Mouse (Mus musculus) cerebellum, postnatal 4 days (tissue): ENCODE measurements around the gene Cldnd2.

Experiments used
- DNase-seq, 2 experiments: peaks; one replicate each; pipeline ENCODE4 v3.0.0; 2022; ENCODE audit warnings: low spot score in 2 of 2, mixed read lengths in 1 of 2

The Cldnd2 gene

GRCm38 (mm10) chr7:43447801-43448200, 7.2 kb downstream of the Cldnd2 start:
- no peak for DNase-seq

DNA sequence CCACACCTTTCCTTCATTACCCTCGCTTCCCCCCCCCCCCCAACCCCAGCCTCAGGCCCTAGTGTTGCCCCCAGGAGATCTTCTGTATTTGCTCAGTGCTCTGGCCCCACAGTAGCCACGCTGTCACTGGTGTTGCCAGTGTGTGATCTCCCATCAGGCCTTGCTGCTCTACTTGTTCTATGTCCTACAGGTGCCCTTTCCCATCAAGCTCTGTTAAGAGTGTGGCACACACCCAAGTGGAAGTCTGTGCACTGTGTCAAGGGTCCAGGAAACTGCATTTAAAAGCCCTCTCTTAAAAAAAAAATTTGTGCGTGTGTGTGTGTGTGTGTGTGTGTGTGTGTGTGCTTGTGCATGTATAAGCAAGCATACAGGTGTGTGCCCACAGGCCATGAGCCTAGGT, 7.7 kb downstream of the Cldnd2 start:
- DNase-seq: no peak

- no peak for DNase-seq
Measured at GRCm38 (mm10) chr7:43449811-43450210, 9.2 kb downstream of the Cldnd2 start.

GRCm38 (mm10) chr7:43451726-43452125, 11.1 kb downstream of the Cldnd2 start:
- DNase-seq: no peak

DNA sequence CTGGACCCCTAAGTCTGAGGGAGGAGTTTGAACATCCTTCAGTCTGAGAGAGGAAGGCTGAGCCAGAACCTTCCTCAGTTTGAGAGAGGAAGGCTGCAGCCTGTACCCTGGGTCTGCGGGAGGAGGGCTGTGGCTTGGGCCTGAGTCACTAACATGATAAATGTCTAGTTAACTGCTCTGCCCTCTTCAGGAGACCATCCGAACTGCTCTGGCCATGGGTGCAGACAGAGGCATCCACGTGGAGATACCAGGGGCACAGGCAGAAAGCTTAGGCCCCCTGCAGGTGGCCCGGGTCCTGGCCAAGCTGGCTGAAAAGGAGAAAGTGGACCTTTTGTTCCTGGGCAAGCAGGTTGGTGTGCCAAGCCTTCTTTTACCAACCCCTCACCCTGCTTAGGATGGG, 12.0 kb downstream of the Cldnd2 start:
- no peak for DNase-seq

DNA sequence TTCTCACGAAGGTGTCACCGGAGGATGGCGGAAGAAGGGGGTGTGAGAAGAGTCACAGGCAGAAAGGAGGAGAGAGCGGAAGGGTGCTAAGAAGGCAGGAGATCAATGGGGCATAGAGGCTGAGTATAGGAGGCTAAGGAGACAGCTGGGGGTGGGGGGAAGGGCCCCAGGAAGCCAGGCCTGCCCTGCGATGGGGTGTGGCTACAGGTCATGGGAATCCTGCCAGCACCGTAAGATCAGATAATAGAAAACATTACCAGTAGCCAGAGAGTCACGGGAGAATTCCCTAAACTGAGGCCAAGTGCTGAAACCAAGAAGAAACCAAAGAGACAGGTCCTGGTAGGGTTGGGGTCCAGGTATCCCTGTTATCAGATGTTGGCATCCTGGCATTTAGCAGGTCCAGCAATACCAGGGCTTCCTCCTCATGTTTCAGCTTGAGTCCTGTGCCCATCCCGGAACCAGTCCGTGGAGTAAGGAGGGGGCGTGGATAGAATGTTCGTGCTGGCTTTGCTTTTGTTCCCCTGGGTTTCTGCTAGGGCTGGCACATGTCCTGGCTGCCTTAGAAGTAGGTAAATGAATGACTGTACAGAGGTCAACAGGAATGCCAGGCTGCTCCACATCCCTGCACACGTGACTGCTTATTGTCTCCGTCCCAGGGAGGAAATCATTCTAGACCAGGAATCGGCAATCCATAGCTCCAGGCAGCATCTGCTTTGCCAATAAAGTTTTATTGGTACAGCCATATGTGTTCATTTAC, 13.2 kb downstream of the Cldnd2 start:
- no peak for DNase-seq

- no peak for DNase-seq
Measured at GRCm38 (mm10) chr7:43454371-43454770, 13.8 kb downstream of the Cldnd2 start.

- no peak for DNase-seq
Measured at GRCm38 (mm10) chr7:43462851-43463250, 22.3 kb downstream of the Cldnd2 start, which contains the start of gene Vsig10l. TSS of gene Vsig10l (plus strand) at chr7:43463151.

DNA sequence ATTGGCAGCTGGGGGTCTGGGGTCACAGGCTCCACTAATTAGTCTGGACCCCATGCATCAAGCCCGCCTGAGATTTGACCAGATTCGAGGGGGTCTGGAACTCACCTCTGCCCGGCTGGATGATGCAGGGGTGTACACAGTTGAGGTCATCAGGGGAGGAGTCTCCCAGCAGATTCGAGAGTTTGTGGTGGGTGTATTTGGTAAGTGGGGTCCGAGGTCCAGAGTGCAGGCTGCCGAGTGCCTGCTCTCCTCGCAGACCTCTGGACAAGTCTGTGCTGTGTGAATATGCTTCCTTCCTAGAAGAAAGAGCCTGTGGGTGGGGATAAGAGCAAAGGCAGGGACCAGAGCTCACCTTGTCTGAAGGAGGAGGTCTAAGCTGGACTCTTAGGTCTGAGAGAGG, 23.4 kb downstream of the Cldnd2 start:
- no peak for DNase-seq

DNA sequence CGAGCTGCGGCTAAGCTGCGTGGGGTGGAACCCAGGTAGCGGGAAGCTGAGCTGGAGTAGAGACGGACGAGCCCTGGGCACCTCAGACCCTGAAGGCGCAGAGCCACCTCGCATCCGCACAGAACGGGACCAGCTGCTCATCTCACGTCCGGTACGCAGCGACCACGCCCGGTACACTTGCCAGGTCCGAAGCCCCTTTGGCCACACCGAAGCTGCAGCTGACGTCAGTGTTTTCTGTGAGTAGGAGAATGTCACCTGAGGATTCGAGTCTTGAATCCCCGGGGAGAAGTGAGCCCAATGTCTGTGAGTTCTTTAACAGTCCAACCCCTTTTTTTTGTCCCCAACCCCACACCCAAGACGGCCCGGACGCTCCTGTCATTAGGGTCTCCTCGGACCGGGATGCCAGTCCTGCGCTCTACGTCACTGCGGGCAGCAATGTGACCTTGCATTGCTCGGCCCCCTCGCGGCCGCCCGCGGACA, 24.3 kb downstream of the Cldnd2 start:
- DNase-seq: peak in 1 of 2 experiments; percentile 50

DNA sequence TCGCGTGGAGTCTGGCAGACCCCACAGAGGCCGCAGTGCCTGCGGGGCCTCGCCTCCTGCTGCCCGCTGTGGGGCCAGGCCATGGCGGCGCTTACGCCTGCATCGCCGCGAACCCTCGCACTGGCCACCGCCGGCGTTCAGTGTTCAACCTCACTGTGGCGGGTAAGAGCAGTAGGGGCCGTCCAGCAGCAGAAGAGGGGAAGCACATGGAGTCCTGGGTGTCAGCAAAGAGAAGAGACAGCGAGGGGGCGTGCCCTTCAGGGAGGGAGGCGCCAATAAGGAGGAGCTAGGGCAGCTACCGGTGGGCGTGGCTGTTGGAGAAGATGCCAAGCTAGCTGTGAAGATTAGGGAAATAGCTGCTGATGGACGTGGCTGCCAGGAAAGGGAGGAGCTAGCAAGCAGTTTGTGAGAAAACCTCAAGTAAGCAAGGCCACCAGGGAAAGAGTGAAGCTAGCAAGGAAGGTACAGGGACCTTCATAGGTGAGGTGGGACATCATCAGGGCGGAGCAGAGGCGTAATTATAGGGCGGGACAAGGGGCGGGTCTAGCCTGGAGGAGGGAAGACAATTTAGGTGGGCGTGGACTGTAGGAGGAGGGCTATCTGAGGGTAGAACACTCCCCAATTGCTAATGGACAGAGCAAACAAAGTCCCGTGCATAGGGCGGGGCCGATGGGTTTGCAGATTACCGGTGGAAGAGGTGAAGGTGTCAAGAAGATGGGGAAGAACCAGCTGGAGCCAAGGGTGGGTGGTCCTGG, 24.9 kb downstream of the Cldnd2 start:
- DNase-seq: peak; percentile 52 to 74

- peak; percentile 69 to 84 for DNase-seq
Measured at GRCm38 (mm10) chr7:43466099-43466694, 25.6 kb downstream of the Cldnd2 start.

DNA sequence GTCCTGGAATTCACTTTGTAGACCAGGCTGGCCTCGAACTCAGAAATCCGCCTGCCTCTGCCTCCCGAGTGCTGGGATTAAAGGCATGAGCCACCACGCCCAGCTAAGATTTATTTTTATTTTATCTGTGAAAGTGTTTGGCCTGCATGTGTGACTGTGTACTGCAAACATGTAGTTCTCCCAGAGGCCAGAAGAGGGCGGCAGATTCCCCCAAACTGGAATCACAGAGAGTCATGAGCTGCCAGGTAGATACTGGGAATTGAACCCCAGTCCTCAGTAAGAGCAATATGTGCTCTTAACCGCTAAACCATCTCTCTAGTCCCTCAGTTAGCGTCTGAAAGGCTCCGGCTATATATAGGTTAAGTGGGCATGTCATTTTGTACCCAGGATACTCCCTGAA, 29.8 kb downstream of the Cldnd2 start:
- DNase-seq: peak in 1 of 2 experiments; percentile 38

- peak in 1 of 2 experiments; percentile 32 for DNase-seq
Measured at GRCm38 (mm10) chr7:43475706-43476105, 35.1 kb downstream of the Cldnd2 start.

DNA sequence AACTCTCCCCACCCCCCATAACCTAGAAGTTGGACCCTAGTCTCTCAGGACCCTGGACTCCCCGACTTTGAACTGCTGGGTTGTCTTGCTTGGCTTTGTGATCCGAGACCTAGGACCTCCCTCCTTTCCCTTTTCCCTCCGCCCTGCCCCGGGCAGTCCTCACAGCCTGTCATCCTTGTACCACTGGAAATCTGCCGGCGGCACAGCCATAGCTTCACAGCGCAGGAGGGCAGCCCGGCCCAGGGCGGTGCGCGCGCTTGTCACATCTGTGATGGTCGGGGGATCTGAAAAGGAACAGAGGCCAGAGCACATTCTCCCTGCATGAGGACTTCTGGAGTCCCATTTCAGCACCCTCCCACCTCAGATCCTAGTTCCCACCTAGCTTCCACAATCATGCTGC, 35.8 kb downstream of the Cldnd2 start:
- no peak for DNase-seq

GRCm38 (mm10) chr7:43481191-43481590, 40.6 kb downstream of the Cldnd2 start:
- DNase-seq: no peak

DNA sequence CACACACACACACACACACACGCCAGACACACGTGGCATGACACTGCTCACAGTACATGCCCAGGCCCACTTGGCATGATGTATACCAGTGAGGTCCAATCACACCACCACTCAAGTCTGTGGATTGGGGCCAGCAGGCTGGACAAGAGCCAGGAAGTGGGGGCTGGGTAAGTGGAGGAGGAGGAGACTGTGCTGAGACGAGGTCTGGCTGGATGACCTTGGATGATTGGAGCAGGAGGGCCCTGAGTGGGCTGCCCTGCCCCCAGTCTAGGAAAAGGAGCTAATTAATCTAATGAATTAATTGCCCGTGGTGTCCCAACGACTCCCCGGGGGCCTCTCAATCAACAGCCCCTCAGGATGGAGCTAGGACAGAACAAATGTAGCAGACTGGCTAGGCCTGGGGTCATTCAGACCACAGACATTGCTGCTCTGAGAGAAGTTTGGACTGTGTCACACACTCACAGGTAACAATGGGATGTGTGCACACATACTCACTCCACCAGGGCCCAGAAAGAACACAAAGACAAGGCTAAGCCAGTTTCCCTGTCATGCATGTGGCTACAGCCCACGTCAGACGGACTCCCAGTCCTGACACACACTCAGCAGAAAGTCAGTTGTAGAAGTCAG, 41.6 kb downstream of the Cldnd2 start:
- DNase-seq: peak in 1 of 2 experiments; percentile 78

- no peak for DNase-seq
Measured at GRCm38 (mm10) chr7:43483236-43483635, 42.7 kb downstream of the Cldnd2 start.

- no peak for DNase-seq
Measured at GRCm38 (mm10) chr7:43488646-43489045, 48.1 kb downstream of the Cldnd2 start.

GRCm38 (mm10) chr7:43489631-43490125, 49.1 kb downstream of the Cldnd2 start, which contains the start of gene Iglon5:
TSS of gene Iglon5 (minus strand) at chr7:43490075.
- DNase-seq: no peak

- DNase-seq: peak; percentile 65 to 85
Measured at GRCm38 (mm10) chr7:43490182-43490584, 49.6 kb downstream of the Cldnd2 start.

DNA sequence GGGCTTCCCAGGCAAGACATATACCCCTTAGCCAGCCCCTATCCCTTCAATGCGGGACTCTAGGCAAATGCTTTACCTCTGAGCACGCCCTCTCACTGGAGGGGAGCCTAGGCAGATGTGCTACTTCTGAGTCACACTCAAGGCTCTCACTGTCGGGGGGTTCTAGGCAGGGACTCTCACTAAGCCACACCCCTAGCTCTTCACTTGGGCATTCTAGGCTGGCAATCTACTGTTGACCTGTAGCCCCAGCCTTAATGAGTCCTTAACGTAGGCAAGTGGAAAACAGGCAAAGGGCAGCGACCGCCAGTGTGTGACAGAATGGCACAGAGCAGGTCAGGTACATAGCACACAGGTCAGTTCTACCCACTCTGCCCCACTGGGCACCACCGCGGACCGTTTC, 50.3 kb downstream of the Cldnd2 start:
- no peak for DNase-seq
